Mouse (Mus musculus): ENCODE measurements at regions not wholly inside any gene's neighbourhood (a gene's known extent, or its start where the extent isn't known, plus 50 kb on each side); places are given as distances from the start of the nearest gene placed in this dataset.

DNA sequence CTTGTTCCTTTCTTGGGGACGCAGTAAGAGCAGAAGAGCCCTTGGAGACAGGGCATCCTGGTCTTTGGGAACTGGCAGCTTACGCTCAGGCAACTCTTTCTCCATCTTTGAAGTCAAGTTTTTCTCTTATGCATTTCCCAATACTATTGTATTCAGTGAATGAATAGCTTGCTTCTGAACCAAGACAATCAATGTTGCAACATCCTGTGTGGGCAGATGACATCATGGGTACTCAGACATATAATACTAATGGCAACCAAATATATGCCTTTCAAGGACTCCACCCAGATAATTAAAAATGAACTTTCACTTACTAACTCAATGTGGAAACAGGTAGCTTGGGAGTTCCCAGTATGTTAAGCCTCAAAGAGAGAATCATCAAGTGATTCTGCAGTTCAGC is 104.6 kb downstream of the Ngf start:
- TF ChIP-seq CTCF (IDR thresholded peaks at IDR 0.05; ENCODE audit: control insufficient read depth, insufficient read depth, insufficient read length) (no peak), MAX (IDR thresholded peaks at IDR 0.05) (no peak), USF1 (IDR thresholded peaks at IDR 0.05; ENCODE audit: low read depth) (no peak), MYOG (IDR thresholded peaks at IDR 0.05; ENCODE audit: control insufficient read depth, extremely low read depth, insufficient read length) (no peak), MYOD1 (IDR thresholded peaks at IDR 0.05; ENCODE audit: control insufficient read depth, insufficient read length, low read depth) (no peak), CEBPB (IDR thresholded peaks at IDR 0.05; ENCODE audit: low read depth) (peak; percentile 93), FOSL1 (IDR thresholded peaks at IDR 0.05; ENCODE audit: insufficient read depth, low read length, poor library complexity, severe bottlenecking) (no peak)
